Mouse (Mus musculus) CH12.LX (cell line): ENCODE data around the gene Cfap20. TPM values are rescaled to one million over a fixed set of nuclear protein-coding genes. Genes with fewer than 3 reads are reported as not detected.

ENCODE experiments used
- DNase-seq: peaks from one replicate; pipeline ENCODE4 v3.0.0-alpha.2; 2013; ENCODE audit errors: extremely low read depth
- H3K27ac ChIP-seq: 2 replicates; pipeline ENCODE4 v1.5.1; 2012; ENCODE audit warnings: low read depth, mild to moderate bottlenecking, control low read depth, moderate library complexity; ENCODE audit not compliant: insufficient read depth
- H3K27me3 ChIP-seq: replicated peaks from 2 replicates; pipeline ENCODE3; 2012; ENCODE audit warnings: inconsistent platforms
- H3K36me3 ChIP-seq, 2 experiments: replicated peaks in 1 of 2; 2 replicates each; pipeline versions ENCODE3 to v1.6.1; 2012; ENCODE audit warnings: inconsistent platforms in 1 of 2, low read length in 1 of 2, mild to moderate bottlenecking in 1 of 2, mixed read lengths in 1 of 2, moderate library complexity in 1 of 2; ENCODE audit not compliant: control insufficient read depth in 1 of 2, insufficient read depth in 1 of 2
- H3K4me1 ChIP-seq, 2 experiments: 2 replicates each; pipeline ENCODE4 v1.6.1; 2012; ENCODE audit warnings: inconsistent platforms in 1 of 2, moderate library complexity in 1 of 2; ENCODE audit not compliant: insufficient read depth in 2 of 2, control insufficient read depth in 1 of 2
- H3K4me2 ChIP-seq: 2 replicates; pipeline ENCODE4 v1.6.1; 2012; ENCODE audit warnings: low read depth, mild to moderate bottlenecking, control low read depth; ENCODE audit not compliant: poor library complexity, insufficient read depth, severe bottlenecking
- H3K4me3 ChIP-seq, 3 experiments: fragments of 150-350 bp in 1 of 3; sonication (generic) in 1 of 3; replicated peaks in 1 of 3; 2 replicates each; pipeline versions ENCODE3 to v1.5.1; 2011 to 2012; ENCODE audit warnings: low read depth in 2 of 3, low read length in 2 of 3, mild to moderate bottlenecking in 2 of 3, moderate library complexity in 2 of 3, control low read depth in 1 of 3, improper control_type of control experiment in 1 of 3, inconsistent platforms in 1 of 3, mixed read lengths in 1 of 3; ENCODE audit not compliant: poor library complexity in 1 of 3
- H3K79me2 ChIP-seq: replicated peaks from 2 replicates; pipeline ENCODE4 v1.6.1; 2012; ENCODE audit warnings: mild to moderate bottlenecking, moderate library complexity; ENCODE audit not compliant: control insufficient read depth, poor library complexity, insufficient read depth, severe bottlenecking; ENCODE audit errors: extremely low read depth
- H3K9ac ChIP-seq: 2 replicates; pipeline ENCODE4 v1.6.1; 2012; ENCODE audit warnings: low read depth, mild to moderate bottlenecking, control low read depth, moderate library complexity; ENCODE audit not compliant: insufficient read depth
- H3K9me3 ChIP-seq: replicated peaks from 2 replicates; pipeline ENCODE3; 2012; ENCODE audit warnings: low read length, inconsistent platforms, mixed read lengths
- BHLHE40 ChIP-seq: IDR thresholded peaks from 2 replicates; pipeline ENCODE4 v1.6.1; 2011; ENCODE audit warnings: mild to moderate bottlenecking, low read depth, low read length, improper control_type of control experiment
- CHD1 ChIP-seq: IDR thresholded peaks from 2 replicates; pipeline ENCODE4 v1.6.1; 2012; ENCODE audit warnings: low read depth, low read length, improper control_type of control experiment, inconsistent platforms
- CHD2 ChIP-seq: IDR thresholded peaks from 2 replicates; pipeline ENCODE4 v1.6.1; 2011; ENCODE audit warnings: low read length, improper control_type of control experiment
- ELF1 ChIP-seq: IDR thresholded peaks from 2 replicates; pipeline ENCODE4 v1.6.1; 2014; ENCODE audit warnings: low read depth, mild to moderate bottlenecking, inconsistent platforms, low read length, improper control_type of control experiment
- EP300 ChIP-seq: IDR thresholded peaks from 2 replicates; pipeline ENCODE4 v1.6.1; 2011; ENCODE audit warnings: low read length, improper control_type of control experiment
- ETS1 ChIP-seq: conservative IDR thresholded peaks from 2 replicates; pipeline ENCODE4 v1.6.1; 2012; ENCODE audit warnings: low read depth, mild to moderate bottlenecking, inconsistent platforms, low read length, improper control_type of control experiment, moderate library complexity
- GABPA ChIP-seq: IDR thresholded peaks from 2 replicates; pipeline ENCODE4 v1.6.1; 2012; ENCODE audit warnings: low read depth, low read length, improper control_type of control experiment, inconsistent platforms; ENCODE audit not compliant: insufficient replicate concordance
- MEF2A ChIP-seq: IDR thresholded peaks from 2 replicates; pipeline ENCODE4 v1.6.1; 2014; ENCODE audit warnings: low read depth, mild to moderate bottlenecking, inconsistent platforms, low read length, improper control_type of control experiment, borderline replicate concordance
- NELFE ChIP-seq: IDR thresholded peaks from 2 replicates; pipeline ENCODE4 v1.6.1; 2011; ENCODE audit warnings: low read depth, low read length, improper control_type of control experiment
- POLR2AphosphoS2 ChIP-seq: IDR thresholded peaks from 2 replicates; pipeline ENCODE4 v1.6.1; 2011; ENCODE audit warnings: low read depth, low read length, improper control_type of control experiment
- RCOR1 ChIP-seq: conservative IDR thresholded peaks from 2 replicates; pipeline ENCODE4 v1.6.1; 2012; ENCODE audit warnings: low read depth, mild to moderate bottlenecking, inconsistent platforms, low read length, improper control_type of control experiment
- SIN3A ChIP-seq: IDR thresholded peaks from 2 replicates; pipeline ENCODE4 v1.6.1; 2012; ENCODE audit warnings: low read length, improper control_type of control experiment, inconsistent platforms
- TBP ChIP-seq: conservative IDR thresholded peaks from 2 replicates; pipeline ENCODE4 v1.6.1; 2011; ENCODE audit warnings: low read depth, low read length, improper control_type of control experiment
- UBTF ChIP-seq: IDR thresholded peaks from 2 replicates; pipeline ENCODE4 v1.6.1; 2012; ENCODE audit warnings: low read depth, mild to moderate bottlenecking, inconsistent platforms, low read length, improper control_type of control experiment, moderate library complexity
- USF1 ChIP-seq: IDR thresholded peaks from 2 replicates; pipeline ENCODE4 v1.6.1; 2014; ENCODE audit warnings: low read depth, mild to moderate bottlenecking, inconsistent platforms, low read length, improper control_type of control experiment
- USF2 ChIP-seq: conservative IDR thresholded peaks from 2 replicates; pipeline ENCODE4 v1.6.1; 2011; ENCODE audit warnings: low read depth, low read length, improper control_type of control experiment
- dilution Hi-C: fragments of 300-500 bp; cut with MboI; formaldehyde crosslinking; loops from 2 replicates; pipeline ENCODE4 v1.14.3; 2020; ENCODE audit warnings: low sequenced_read_pairs; ENCODE audit not compliant: extremely low pct_unique_long_range_greater_than_20kb, extremely low pct_ligation_motif_present
- in situ Hi-C: fragments of 300-500 bp; cut with MboI; formaldehyde crosslinking; loops from 3 replicates; pipeline ENCODE4 v1.14.3; 2019; ENCODE audit warnings: low sequenced_read_pairs, low pct_ligation_motif_present, low pct_unique_long_range_greater_than_20kb, mixed read lengths
- polyA plus RNA-seq: library from polyadenylated mRNA; unstranded; fragments of >175 nt; gene quantifications from 2 replicates; pipeline ENCODE4 v1.2.1, GENCODE M21; 2012; ENCODE audit warnings: low read depth; ENCODE audit not compliant: insufficient read length
- total RNA-seq, 2 experiments: library from RNA; depleted of rRNA; stranded (reverse); fragments of 300-350 nt in 1 of 2; fragments of >200 nt in 1 of 2; gene quantifications; 2 replicates each; pipeline ENCODE4 v1.2.3; 2012 to 2014

The Cfap20 gene
- total and polyA plus RNA-seq, 3 experiments = 53.4 to 93.0 (median 57.2) TPM

DNA sequence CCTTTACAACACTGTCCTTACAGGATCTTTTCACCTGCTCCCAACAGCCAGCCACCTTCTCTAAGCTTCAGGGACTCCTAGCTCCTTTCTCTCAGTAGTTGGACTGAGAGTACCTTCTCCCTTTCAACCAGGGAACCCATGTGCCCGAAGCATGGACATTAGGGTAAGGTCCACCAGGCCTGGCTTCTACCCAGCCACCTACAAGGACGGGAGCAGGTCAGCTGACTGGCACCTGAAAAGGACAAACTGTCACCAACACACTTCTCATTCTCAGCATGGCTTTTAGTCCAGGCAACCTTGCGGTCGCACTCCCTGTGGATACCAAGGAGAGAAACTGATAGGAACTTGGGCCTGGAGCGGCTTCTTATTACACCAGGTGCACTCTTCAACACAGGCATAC, 15.6 kb upstream of the Cfap20 start:
- DNase-seq = no peak
- H3K79me2 ChIP-seq = no peaks in the 10 kb centered on the region
- no peaks in the 10 kb centered on the region for H3K27me3 ChIP-seq
- dilution Hi-C loops (no loop called here), in situ Hi-C loops (no loop called here)
- no peak overlapping the region for H3K27ac ChIP-seq
- H3K36me3 ChIP-seq = peaks cover 50 to 89% of the 10 kb centered on the region in 2 experiments
- no peaks in the 10 kb centered on the region for H3K4me1 ChIP-seq
- TF ChIP-seq UBTF (no peak), POLR2AphosphoS2 (no peak), GABPA (no peak), EP300 (no peak), ELF1 (no peak), RCOR1 (no peak), SIN3A (no peak), BHLHE40 (no peak), MEF2A (no peak), NELFE (no peak), CHD1 (no peak), USF1 (no peak), CHD2 (no peak)
- H3K9me3 ChIP-seq = no peaks in the 10 kb centered on the region
- H3K9ac ChIP-seq = no peak overlapping the region
- no peak overlapping the region for H3K4me2 ChIP-seq
- H3K4me3 ChIP-seq = no peak overlapping the region

DNA sequence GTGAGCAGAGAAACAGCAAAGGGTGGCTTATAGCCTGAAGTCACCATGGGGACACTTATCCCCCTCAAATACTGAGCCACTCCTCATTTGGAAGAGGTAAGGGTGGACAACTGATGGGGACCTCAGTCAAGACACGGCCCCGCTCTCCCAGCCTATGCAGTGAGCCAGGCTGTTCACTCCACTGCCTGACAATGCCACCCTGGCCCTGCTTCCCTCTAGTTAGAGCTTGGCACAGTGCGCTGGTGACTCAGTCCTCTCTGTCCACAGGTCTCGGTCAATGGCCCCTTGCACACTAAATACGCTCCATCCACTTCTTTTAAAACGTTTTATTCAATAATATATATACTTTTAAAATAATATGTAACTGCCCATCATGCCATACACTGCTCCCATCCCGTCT, 13.0 kb upstream of the Cfap20 start:
- dilution Hi-C loops = no loop called here
- no peaks in the 10 kb centered on the region for H3K79me2 ChIP-seq
- no peak overlapping the region for H3K4me3 ChIP-seq
- no peak for DNase-seq
- no peak overlapping the region for H3K27ac ChIP-seq
- no peaks in the 10 kb centered on the region for H3K27me3 ChIP-seq
- H3K9me3 ChIP-seq = no peaks in the 10 kb centered on the region
- TF ChIP-seq ETS1 (no peak), TBP (no peak), USF2 (no peak)
- TF ChIP-seq, all 38 proteins: peak for 0
- peaks cover 0 to 6% of the 10 kb centered on the region in 2 experiments; a peak in 1 of 4 replicates for H3K4me1 ChIP-seq
- H3K9ac ChIP-seq = no peak overlapping the region
- no peak overlapping the region for H3K4me2 ChIP-seq
- H3K36me3 ChIP-seq = peaks cover 29 to 63% of the 10 kb centered on the region in 2 experiments
- in situ Hi-C loops = no loop called here
